ENCODE assay signal across 8 mouse cellular contexts in genomic region chr17:56021161-56021910, GRCm38 (mm10). TPM values are rescaled to one million over a fixed set of nuclear protein-coding genes. Genes with fewer than 3 reads are reported as not detected.
A peak's percentile ranks its signal among the peaks of the same experiment; 100 is the strongest.
DNase-seq lines count a peak whose midpoint lies in the region; ATAC-seq and TF ChIP-seq lines count a peak whose summit lies in the region.

No protein-coding gene starts in this region.

- no peak for TF ChIP-seq CTCF in gastrocnemius, adult 2 months (IDR thresholded peaks at IDR 0.05)
- peak; percentile 29; the same call in 1 of the 2 replicates for TF ChIP-seq CTCF in hindbrain, postnatal 0 days (IDR thresholded peaks at IDR 0.05; ENCODE audit: low read depth)

- peaks cover 29% of the 10 kb centered on the region; the same call in 1 of the 2 replicates for H3K36me3 ChIP-seq in hindbrain, postnatal 0 days (ENCODE audit: insufficient read depth, low read length)

- peak; percentile 18 for DNase-seq in gastrocnemius, adult 2 months
- DNase-seq in gastrocnemius, adult 18-20 months (ENCODE audit: low spot score), result no peak
- peak; percentile 5 for DNase-seq in hindbrain, postnatal 0 days (ENCODE audit: low spot score)
- peak; percentile 76 for DNase-seq in naive thymus-derived CD4-positive, alpha-beta T cell, adult 2 months (ENCODE audit: low read depth)
- DNase-seq in testis, postnatal 14 days (ENCODE audit: low spot score), result no peak
- no peak for DNase-seq in yolk sac, embryonic 10.5 days (ENCODE audit: low spot score)
- no peak for DNase-seq in ovary, adult 18-20 months (ENCODE audit: low spot score)

- no peak overlapping the region for H3K9ac ChIP-seq in hindbrain, postnatal 0 days (replicated peaks; ENCODE audit: low read length)

- peak overlapping the region; percentile 38 for H3K27ac ChIP-seq in gastrocnemius, adult 2 months
- peak overlapping the region; percentile 42; the same call in 1 of the 2 replicates for H3K27ac ChIP-seq in hindbrain, postnatal 0 days

- peak; percentile 80 for ATAC-seq in activated CD4-positive, CD25-positive, alpha-beta regulatory T cell, adult 4 months
- ATAC-seq in hindbrain, postnatal 0 days, result no peak

- H3K4me2 ChIP-seq in hindbrain, postnatal 0 days (ENCODE audit: low read depth, low read length), result no peak overlapping the region

- intact Hi-C loops in gastrocnemius, adult 2 months (cut with DNase I), result no loop called here

- H3K27me3 ChIP-seq in hindbrain, postnatal 0 days (ENCODE audit: insufficient read depth, low read length), result no peaks in the 10 kb centered on the region

- peaks cover 3% of the 10 kb centered on the region; the same call in 1 of the 2 replicates for H3K4me1 ChIP-seq in hindbrain, postnatal 0 days (ENCODE audit: insufficient read depth, low read length)

- 80% methylated on average over 4 of the region's 4 CpGs for WGBS in hindbrain, postnatal 0 days

- no peaks in the 10 kb centered on the region for H3K9me3 ChIP-seq in hindbrain, postnatal 0 days (ENCODE audit: low read length)

- H3K4me3 ChIP-seq in gastrocnemius, adult 2 months, result no peak overlapping the region
- H3K4me3 ChIP-seq in hindbrain, postnatal 0 days (ENCODE audit: low read length), result no peak overlapping the region

RNA-seq across cellular contexts. Expression of gene Sh3gl1, which starts 15.1 kb away (rescaled TPM):
- 1 to 10 TPM; 8.7 to 9.5 TPM for total RNA-seq in gastrocnemius, adult 2 months (2021)
- 1 to 10 TPM; 7.7 to 7.9 TPM for total RNA-seq in gastrocnemius, adult 18-20 months (2021)
- 100 to 1,000 TPM in 1 of 2 experiments, 10 to 100 TPM in 1; 84.9 to 114 TPM for polyA plus RNA-seq in activated CD4-positive, CD25-positive, alpha-beta regulatory T cell, adult 4 months (2017; shearing (Covaris generic))
- total RNA-seq in hindbrain, postnatal 0 days (2014; rRNA removed), result 76.0 and 79.5 TPM in 2 replicates
- 84.5 and 87.6 TPM in 2 replicates for polyA plus RNA-seq in hindbrain, postnatal 0 days (2015; fragmentation: Nextera tagmentation; extraction: Ambion mirVana)

RNA-seq across cellular contexts. Expression of gene Mpnd, which starts 15.8 kb away (rescaled TPM):
- total RNA-seq in gastrocnemius, adult 2 months (2021), result 10 to 100 TPM; 41.2 to 41.6 TPM
- 10 to 100 TPM; 34.6 to 35.4 TPM for total RNA-seq in gastrocnemius, adult 18-20 months (2021)
- polyA plus RNA-seq in activated CD4-positive, CD25-positive, alpha-beta regulatory T cell, adult 4 months (2017; shearing (Covaris generic)), result 10 to 100 TPM; 22.9 to 23.8 TPM
- total RNA-seq in hindbrain, postnatal 0 days (2014; rRNA removed), result 185 and 186 TPM in 2 replicates
- 106 and 107 TPM in 2 replicates for polyA plus RNA-seq in hindbrain, postnatal 0 days (2015; fragmentation: Nextera tagmentation; extraction: Ambion mirVana)

RNA-seq across cellular contexts. Expression of gene Stap2, which starts 16.0 kb away (rescaled TPM):
- 1 to 10 TPM; 2.6 to 3.1 TPM for total RNA-seq in gastrocnemius, adult 2 months (2021)
- 1 to 10 TPM; 1.9 to 3.2 TPM for total RNA-seq in gastrocnemius, adult 18-20 months (2021)
- under 1 TPM in 1 of 2 experiments, not detected in 1; 0.54 TPM for polyA plus RNA-seq in activated CD4-positive, CD25-positive, alpha-beta regulatory T cell, adult 4 months (2017; shearing (Covaris generic))
- total RNA-seq in hindbrain, postnatal 0 days (2014; rRNA removed), result 5.4 and 5.9 TPM in 2 replicates
- 4.3 and 4.6 TPM in 2 replicates for polyA plus RNA-seq in hindbrain, postnatal 0 days (2015; fragmentation: Nextera tagmentation; extraction: Ambion mirVana)

RNA-seq across cellular contexts. Expression of gene Chaf1a, which starts 18.9 kb away (rescaled TPM):
- total RNA-seq in gastrocnemius, adult 2 months (2021), result under 1 TPM; 0.46 to 0.59 TPM
- total RNA-seq in gastrocnemius, adult 18-20 months (2021), result under 1 TPM; 0.46 to 0.95 TPM
- polyA plus RNA-seq in activated CD4-positive, CD25-positive, alpha-beta regulatory T cell, adult 4 months (2017; shearing (Covaris generic)), result 1 to 10 TPM; 1.0 to 1.6 TPM
- 5.8 and 6.1 TPM in 2 replicates for total RNA-seq in hindbrain, postnatal 0 days (2014; rRNA removed)
- polyA plus RNA-seq in hindbrain, postnatal 0 days (2015; fragmentation: Nextera tagmentation; extraction: Ambion mirVana), result 4.5 and 5.3 TPM in 2 replicates

RNA-seq across cellular contexts. Expression of gene Fsd1, which starts 35.0 kb away (rescaled TPM):
- total RNA-seq in gastrocnemius, adult 2 months (2021), result not detected
- total RNA-seq in gastrocnemius, adult 18-20 months (2021), result not detected
- polyA plus RNA-seq in activated CD4-positive, CD25-positive, alpha-beta regulatory T cell, adult 4 months (2017; shearing (Covaris generic)), result not detected
- total RNA-seq in hindbrain, postnatal 0 days (2014; rRNA removed), result 136 and 140 TPM in 2 replicates
- 178 and 193 TPM in 2 replicates for polyA plus RNA-seq in hindbrain, postnatal 0 days (2015; fragmentation: Nextera tagmentation; extraction: Ambion mirVana)

Comparison
In these comparisons a context has a peak if more than half of its experiments do, and no peak if none do; other contexts are left out.
1. DNase-seq: peak in gastrocnemius, adult 2 months (single experiment), hindbrain, postnatal 0 days (single experiment) and naive thymus-derived CD4-positive, alpha-beta T cell, adult 2 months (single experiment); none in gastrocnemius, adult 18-20 months (single experiment), testis, postnatal 14 days (single experiment), yolk sac, embryonic 10.5 days (single experiment) and ovary, adult 18-20 months (single experiment).